Mouse (Mus musculus) ES-Bruce4 (cell line): Measurements from ENCODE around the gene Cdc20.

ENCODE experiments used
- CTCF ChIP-seq: IDR thresholded peaks from one replicate; pipeline ENCODE4 v1.8.1; 2011; ENCODE audit warnings: low read depth, low read length
- EP300 ChIP-seq: IDR thresholded peaks from 2 replicates; pipeline ENCODE4 v1.6.1; 2011; ENCODE audit warnings: low read depth, low read length; ENCODE audit not compliant: insufficient read depth
- POLR2A ChIP-seq: IDR thresholded peaks from one replicate; pipeline ENCODE4 v1.8.1; 2011; ENCODE audit warnings: low read length; ENCODE audit not compliant: insufficient read depth

- no peak for TF ChIP-seq CTCF
- TF ChIP-seq POLR2A = no peak
- no peak for TF ChIP-seq EP300
Measured at GRCm38 (mm10) chr4:118413553-118413952, 23.6 kb downstream of the Cdc20 start.
